Mouse (Mus musculus) kidney, adult 2 months (tissue): ENCODE results near the gene Cdkn1a.

Experiments
- CTCF ChIP-seq: fragments of 200-500 bp; conservative IDR thresholded peaks from 2 replicates; pipeline ENCODE4 v1.5.1; 2011; ENCODE audit warnings: low read depth, mild to moderate bottlenecking, control low read depth, low read length, moderate library complexity, mixed read lengths; ENCODE audit not compliant: insufficient read depth, insufficient read length
- POLR2A ChIP-seq: fragments of 200-500 bp; IDR thresholded peaks from one replicate; pipeline ENCODE4 v1.6.1; 2011; ENCODE audit warnings: low read depth, low read length, control low read depth

- TF ChIP-seq CTCF (no peak), POLR2A (no peak)
Measured at GRCm38 (mm10) chr17:29046863-29047262, 43.9 kb upstream of the Cdkn1a start.
